Mouse (Mus musculus) ovary, postnatal 14 days (tissue): ENCODE data around the gene Cog5.

Experiments
- DNase-seq: peaks from one replicate; pipeline ENCODE4 v3.0.0; 2022; ENCODE audit warnings: low spot score

Cog5 gene

GRCm38 (mm10) chr12:31939026-31939425 lies 284.4 kb downstream of the Cog5 start:
- no peak for DNase-seq

- DNase-seq, result no peak
Observed at GRCm38 (mm10) chr12:31943020-31943654, 288.5 kb downstream of the Cog5 start.

GRCm38 (mm10) chr12:31944405-31944804 lies 289.7 kb downstream of the Cog5 start:
- no peak for DNase-seq

GRCm38 (mm10) chr12:31947476-31947875 lies 292.8 kb downstream of the Cog5 start:
- DNase-seq, result no peak

- no peak for DNase-seq
Observed at GRCm38 (mm10) chr12:31948101-31949000, 293.7 kb downstream of the Cog5 start.

GRCm38 (mm10) chr12:31949193-31949741 lies 294.6 kb downstream of the Cog5 start:
- peak; percentile 87 for DNase-seq

GRCm38 (mm10) chr12:31949759-31950658 lies 295.3 kb downstream of the Cog5 start, which contains the start of gene Hbp1:
Hbp1 (minus strand) TSS chr12:31950535.
- DNase-seq, result peak; percentile 99

- DNase-seq, result peak; percentile 77
Observed at GRCm38 (mm10) chr12:31950659-31951031, 296.0 kb downstream of the Cog5 start.

- no peak for DNase-seq
Observed at GRCm38 (mm10) chr12:31955843-31956242, 301.2 kb downstream of the Cog5 start.

- no peak for DNase-seq
Observed at GRCm38 (mm10) chr12:31964074-31964473, 309.4 kb downstream of the Cog5 start.

- no peak for DNase-seq
Observed at GRCm38 (mm10) chr12:31965517-31966212, 311.0 kb downstream of the Cog5 start.

- no peak for DNase-seq
Observed at GRCm38 (mm10) chr12:31966405-31966804, 311.7 kb downstream of the Cog5 start.

- no peak for DNase-seq
Observed at GRCm38 (mm10) chr12:31967536-31967935, 312.9 kb downstream of the Cog5 start.

GRCm38 (mm10) chr12:31969111-31969510 lies 314.4 kb downstream of the Cog5 start:
- DNase-seq, result no peak

GRCm38 (mm10) chr12:31971547-31971946 lies 316.9 kb downstream of the Cog5 start:
- no peak for DNase-seq

- no peak for DNase-seq
Observed at GRCm38 (mm10) chr12:31973473-31974172, 319.0 kb downstream of the Cog5 start.

- no peak for DNase-seq
Observed at GRCm38 (mm10) chr12:31976544-31976943, 321.9 kb downstream of the Cog5 start.

GRCm38 (mm10) chr12:31977613-31978195 lies 323.0 kb downstream of the Cog5 start:
- DNase-seq, result no peak

- no peak for DNase-seq
Observed at GRCm38 (mm10) chr12:31983238-31983637, 328.6 kb downstream of the Cog5 start.

- no peak for DNase-seq
Observed at GRCm38 (mm10) chr12:31983769-31984168, 329.1 kb downstream of the Cog5 start.
